Mouse (Mus musculus) heart, embryonic 12.5 days (tissue): Measurements from ENCODE around the gene Cyp4a32. TPM values are rescaled to one million over a fixed set of nuclear protein-coding genes. Genes with fewer than 3 reads are reported as not detected.
"Not testable (repeated sequence)": the region's sequence is repeated elsewhere in the genome, so short reads cannot be mapped to it uniquely, and the experiment has no call there.

Source experiments
- ATAC-seq: fragments of 200-750 bp; cut with Nextera tagmentation; 2 replicates; pipeline ENCODE4 v1.8.0; 2017; ENCODE audit warnings: moderate TSS enrichment, moderate library complexity; ENCODE audit not compliant: insufficient number of reproducible peaks, low FRiP score
- H3K27ac ChIP-seq: fragments of 300-500 bp; sonication (generic); 2 replicates; pipeline ENCODE4 v1.5.1; 2016; ENCODE audit warnings: mild to moderate bottlenecking, moderate library complexity; ENCODE audit not compliant: poor library complexity, severe bottlenecking
- H3K27me3 ChIP-seq: fragments of 300-500 bp; sonication (generic); replicated peaks from 2 replicates; pipeline ENCODE4 v1.6.1; 2016; ENCODE audit warnings: mild to moderate bottlenecking, moderate library complexity
- H3K36me3 ChIP-seq: fragments of 300-500 bp; sonication (generic); 2 replicates; pipeline ENCODE4 v1.6.1; 2016; ENCODE audit warnings: mild to moderate bottlenecking, moderate library complexity
- H3K4me1 ChIP-seq: fragments of 300-500 bp; sonication (generic); replicated peaks from 2 replicates; pipeline ENCODE4 v1.6.1; 2016; ENCODE audit warnings: mild to moderate bottlenecking
- H3K4me2 ChIP-seq: fragments of 300-500 bp; sonication (generic); 2 replicates; pipeline ENCODE4 v1.6.1; 2016; ENCODE audit warnings: mild to moderate bottlenecking, moderate library complexity
- H3K4me3 ChIP-seq: fragments of 300-500 bp; sonication (generic); 2 replicates; pipeline ENCODE4 v1.5.1; 2016; ENCODE audit warnings: mild to moderate bottlenecking
- H3K9ac ChIP-seq: fragments of 300-500 bp; sonication (generic); 2 replicates; pipeline ENCODE4 v1.6.1; 2016; ENCODE audit warnings: mild to moderate bottlenecking, moderate library complexity
- H3K9me3 ChIP-seq: fragments of 300-500 bp; sonication (generic); replicated peaks from 2 replicates; pipeline ENCODE4 v1.6.1; 2016; ENCODE audit warnings: mild to moderate bottlenecking, moderate library complexity
- WGBS: fragments of 180-500 bp; shearing (Covaris S2); methylation state at CpG from one replicate; pipeline ENCODE4 v1.1.7; 2016; 5-methylcytosine and 5-hydroxymethylcytosine counted together
- polyA plus RNA-seq: library from polyadenylated mRNA; unstranded; fragments of >200 nt; fragmentation: Nextera tagmentation; extraction: Ambion mirVana; gene quantifications from 2 replicates; pipeline ENCODE4 v1.2.1, GENCODE M21; 2016

Cyp4a32 gene
- polyA plus RNA-seq, 1 experiment from 2014 or later = not detected

DNA sequence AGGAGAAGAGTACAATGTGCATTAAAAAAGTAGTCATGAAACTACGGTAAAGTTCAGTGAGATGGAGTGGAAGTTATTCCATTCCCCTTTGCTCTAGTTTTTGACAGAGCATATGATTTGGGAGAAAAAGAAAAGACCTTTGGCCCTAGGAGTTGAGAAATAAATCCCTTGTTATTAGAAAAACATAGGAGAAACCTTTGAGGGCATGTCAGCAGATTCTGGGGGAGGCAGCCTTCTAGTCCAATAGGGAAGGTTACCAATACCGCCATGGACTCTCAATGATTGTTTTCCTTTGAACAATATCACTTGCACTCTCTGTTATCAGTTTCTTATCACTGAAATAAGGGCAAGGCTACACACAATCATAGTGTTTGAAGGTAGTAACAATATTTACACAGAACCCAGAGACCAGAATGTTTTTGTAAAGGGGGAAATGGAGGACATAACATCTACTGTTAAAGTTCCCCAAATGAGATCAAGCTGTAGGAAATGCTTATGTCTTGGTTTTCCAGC is 3.9 kb upstream of the Cyp4a32 start:
- 57% methylated on average over 2 of the region's 2 CpGs for WGBS
- H3K9ac ChIP-seq = no peak overlapping the region
- H3K4me1 ChIP-seq = no peaks in the 10 kb centered on the region
- H3K4me2 ChIP-seq = no peak overlapping the region
- 0 out of 2 replicates have a peak, but pooled peaks cover 3% of the 10 kb centered on the region for H3K27me3 ChIP-seq
- no peak overlapping the region for H3K4me3 ChIP-seq
- H3K36me3 ChIP-seq = no peaks in the 10 kb centered on the region
- no peak for ATAC-seq
- H3K27ac ChIP-seq = no peak overlapping the region
- no peaks in the 10 kb centered on the region for H3K9me3 ChIP-seq

DNA sequence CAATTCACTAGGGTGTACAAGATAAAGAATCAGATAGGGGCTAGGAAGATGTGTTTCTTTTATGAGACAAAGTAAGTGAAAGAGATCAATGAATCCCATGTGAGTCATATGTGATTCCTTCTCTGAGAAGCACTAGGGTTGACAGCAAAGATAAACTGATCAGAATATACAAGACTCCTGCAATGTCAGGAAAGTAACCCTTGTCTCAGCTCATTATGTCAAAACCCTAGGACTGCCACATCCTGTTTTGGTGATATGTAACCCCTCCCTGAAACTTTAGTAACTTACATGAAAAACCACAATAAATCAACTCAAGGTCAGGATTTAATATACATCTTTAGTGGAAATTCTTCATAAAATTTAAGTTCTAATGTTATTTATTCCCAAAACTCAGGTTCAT is 13.2 kb downstream of the Cyp4a32 start:
- no peaks in the 10 kb centered on the region for H3K9me3 ChIP-seq
- H3K4me1 ChIP-seq = no peaks in the 10 kb centered on the region
- H3K27ac ChIP-seq = no peak overlapping the region
- H3K9ac ChIP-seq = no peak overlapping the region
- no peak for ATAC-seq
- H3K27me3 ChIP-seq = no peaks in the 10 kb centered on the region
- no peak overlapping the region for H3K4me2 ChIP-seq
- H3K36me3 ChIP-seq = no peaks in the 10 kb centered on the region
- H3K4me3 ChIP-seq = no peak overlapping the region

DNA sequence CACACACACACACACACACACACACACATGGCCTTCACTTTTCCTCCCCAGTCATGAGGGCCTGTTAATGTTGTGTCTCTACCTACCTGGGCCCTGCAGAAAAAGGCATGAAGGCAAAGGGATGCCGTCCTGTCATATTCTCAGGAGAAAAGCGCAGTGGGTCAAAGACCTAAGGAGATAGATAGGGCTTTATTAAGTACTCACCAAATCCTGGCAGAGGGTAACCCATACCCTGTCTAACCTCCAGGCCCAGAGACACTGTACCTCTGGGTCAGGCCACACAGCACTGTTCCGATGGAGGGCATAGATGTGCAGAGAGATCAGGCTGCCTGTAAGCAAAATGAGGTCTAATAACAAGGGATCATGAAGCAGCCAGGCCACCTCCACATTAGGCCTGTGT is 24.8 kb downstream of the Cyp4a32 start:
- ATAC-seq, H3K27me3 ChIP-seq, H3K9ac ChIP-seq, H3K4me3 ChIP-seq, H3K4me2 ChIP-seq, H3K9me3 ChIP-seq, H3K4me1 ChIP-seq, H3K27ac ChIP-seq, H3K36me3 ChIP-seq: not testable (repeated sequence)
- WGBS = 80% methylated on average over 3 of the region's 3 CpGs

DNA sequence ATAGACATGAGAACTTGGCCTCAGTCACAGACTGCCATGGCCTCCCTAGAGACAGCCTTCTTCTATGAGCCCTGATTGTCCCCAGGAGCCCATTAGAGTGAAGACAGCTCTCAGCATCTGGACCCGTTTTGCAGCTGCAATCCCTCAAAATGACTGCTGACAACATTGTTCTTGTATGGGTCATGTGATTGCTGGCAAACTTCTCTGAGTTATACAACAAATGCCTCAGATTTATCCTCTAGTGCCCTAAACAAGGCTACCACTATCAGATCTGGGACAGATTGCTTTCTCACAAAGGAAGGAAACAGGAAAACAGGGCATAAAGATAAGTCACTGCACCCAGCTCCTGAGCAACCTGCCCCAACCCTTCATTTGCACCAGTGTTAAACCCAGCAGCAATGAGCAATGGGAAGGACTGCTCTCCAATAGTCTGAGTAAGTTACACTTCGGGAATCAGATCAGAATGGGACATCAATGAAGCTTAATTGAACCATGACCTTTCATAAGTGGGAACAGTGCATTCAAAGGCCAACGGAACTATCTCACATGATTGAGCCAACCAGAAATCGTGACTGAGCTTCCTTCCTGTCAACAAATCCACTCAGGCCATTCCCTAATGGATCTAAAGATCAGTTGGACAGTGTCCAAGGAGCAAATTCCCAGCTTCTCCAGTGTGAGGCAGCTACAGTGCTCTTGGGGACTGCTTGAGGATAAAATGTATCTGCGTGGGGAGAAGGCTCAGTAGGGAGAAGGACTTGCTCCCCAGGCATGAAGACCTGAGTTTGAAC is 42.4 kb downstream of the Cyp4a32 start:
- H3K9me3 ChIP-seq = no peaks in the 10 kb centered on the region
- no peaks in the 10 kb centered on the region for H3K36me3 ChIP-seq
- no peak overlapping the region for H3K27ac ChIP-seq
- no peak overlapping the region for H3K9ac ChIP-seq
- peak; percentile 51; the same call in 1 of the 2 replicates for ATAC-seq
- H3K27me3 ChIP-seq = no peaks in the 10 kb centered on the region
- no peak overlapping the region for H3K4me3 ChIP-seq
- H3K4me2 ChIP-seq = no peak overlapping the region
- 25% methylated on average over 5 of the region's 5 CpGs for whole genome bisulfite sequencing
- peaks cover 10% of the 10 kb centered on the region; the same call in 1 of the 2 replicates for H3K4me1 ChIP-seq

DNA sequence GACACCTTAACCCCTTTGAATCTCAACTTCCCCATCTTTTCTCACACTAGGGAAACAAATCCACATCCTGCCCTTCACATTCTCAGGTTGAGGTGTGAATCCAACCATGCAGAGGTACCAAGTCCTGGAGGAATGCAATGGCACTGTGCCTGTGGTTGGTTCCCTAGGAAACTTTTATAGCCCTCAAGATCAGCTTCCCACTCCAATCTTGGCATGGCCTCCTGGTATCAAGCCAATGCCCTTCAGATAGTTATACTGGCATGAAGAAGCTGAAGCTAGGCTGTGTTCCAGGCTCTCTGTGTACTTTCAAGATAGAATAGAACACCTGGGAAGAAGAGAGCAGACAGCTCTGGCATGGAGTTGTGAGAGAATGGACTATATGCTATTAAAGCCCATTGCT is 44.6 kb downstream of the Cyp4a32 start:
- H3K9me3 ChIP-seq = no peaks in the 10 kb centered on the region
- ATAC-seq = no peak
- H3K4me1 ChIP-seq = peaks cover 10% of the 10 kb centered on the region; the same call in 1 of the 2 replicates
- no peak overlapping the region for H3K9ac ChIP-seq
- H3K27me3 ChIP-seq = no peaks in the 10 kb centered on the region
- H3K4me3 ChIP-seq = no peak overlapping the region
- no peak overlapping the region for H3K4me2 ChIP-seq
- no peaks in the 10 kb centered on the region for H3K36me3 ChIP-seq
- H3K27ac ChIP-seq = no peak overlapping the region

DNA sequence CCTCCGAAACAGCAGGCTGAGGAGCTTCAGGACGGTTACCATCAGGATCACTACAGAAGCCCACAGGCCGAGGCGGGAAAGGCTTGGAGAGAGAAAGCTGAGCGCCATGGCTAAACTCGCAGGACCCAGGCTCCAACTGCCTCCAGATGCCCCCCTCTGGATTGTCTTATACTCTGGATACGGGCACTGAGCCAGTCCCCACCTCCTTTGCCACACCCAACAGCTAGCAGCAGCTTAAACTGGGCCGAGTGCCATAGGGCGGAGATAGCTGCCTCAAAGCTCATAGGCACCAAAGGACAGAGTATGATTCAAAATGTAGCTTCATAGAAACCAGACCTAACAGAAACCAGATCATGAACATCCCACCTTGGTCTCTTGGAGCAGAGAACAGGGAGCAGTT is 46.8 kb downstream of the Cyp4a32 start, which contains the start of gene Cyp4b1:
TSS of gene Cyp4b1 (minus strand) at position 144 of the 400 bp plus-strand sequence.
- H3K4me1 ChIP-seq = peaks cover 10% of the 10 kb centered on the region; the same call in 1 of the 2 replicates
- no peak within 1 kb of the TSS for H3K4me3 ChIP-seq
- no peak within 1 kb of the TSS for H3K9ac ChIP-seq
- H3K9me3 ChIP-seq = no peaks in the 10 kb centered on the region
- no peaks in the 10 kb centered on the region for H3K36me3 ChIP-seq
- H3K4me2 ChIP-seq = no peak within 1 kb of the TSS
- no peak for ATAC-seq
- H3K27ac ChIP-seq = no peak within 1 kb of the TSS
- WGBS = 72% methylated on average over 9 of the region's 9 CpGs
- H3K27me3 ChIP-seq = no peaks in the 10 kb centered on the region

DNA sequence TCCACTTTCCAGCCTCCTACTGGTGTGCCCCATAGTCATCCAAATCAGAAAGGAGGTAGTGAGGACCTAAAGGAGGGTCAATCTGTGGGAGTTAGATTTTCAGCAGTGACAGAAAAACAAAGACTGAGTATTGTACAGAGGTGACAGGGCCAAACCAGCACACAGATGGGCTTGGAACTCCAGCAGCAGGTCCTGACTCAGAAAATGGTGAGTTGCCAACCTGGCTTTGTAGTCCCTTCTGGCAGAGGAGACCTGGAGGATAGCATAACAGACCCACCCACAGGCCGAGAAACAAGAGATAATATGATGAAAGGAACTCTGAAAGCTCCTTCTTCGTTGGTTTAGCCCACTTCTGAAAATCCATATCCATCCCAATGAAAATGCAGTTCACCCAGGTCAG is 48.0 kb downstream of the Cyp4a32 start:
- H3K9ac ChIP-seq = no peak overlapping the region
- no peaks in the 10 kb centered on the region for H3K4me1 ChIP-seq
- no peak overlapping the region for H3K27ac ChIP-seq
- no peak overlapping the region for H3K4me3 ChIP-seq
- WGBS = 57% methylated on average over 2 of the region's 2 CpGs
- H3K4me2 ChIP-seq = no peak overlapping the region
- H3K9me3 ChIP-seq = no peaks in the 10 kb centered on the region
- no peak for ATAC-seq
- no peaks in the 10 kb centered on the region for H3K36me3 ChIP-seq
- H3K27me3 ChIP-seq = no peaks in the 10 kb centered on the region

DNA sequence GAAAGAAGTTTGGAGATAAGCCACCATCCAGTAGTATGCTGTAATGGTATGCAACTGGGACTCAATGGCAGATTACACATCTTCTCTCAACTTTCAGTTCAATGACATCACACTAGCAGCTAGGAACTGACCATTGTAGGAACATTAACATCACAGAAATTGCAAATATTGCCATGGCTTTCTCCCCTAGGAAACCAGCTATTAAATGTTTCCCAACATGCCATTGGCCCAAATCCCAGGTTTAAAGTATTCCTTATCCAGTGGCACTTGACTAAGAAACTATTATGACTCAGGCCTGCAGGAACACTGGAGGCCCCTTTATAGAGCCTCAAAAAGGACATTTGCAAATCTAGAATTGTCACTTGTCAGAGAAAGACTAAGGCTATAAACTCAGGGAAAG is 48.6 kb downstream of the Cyp4a32 start:
- Histone ChIP-seq H3K27me3 (no peaks in the 10 kb centered on the region), H3K4me3 (no peak overlapping the region), H3K27ac (no peak overlapping the region), H3K9me3 (no peaks in the 10 kb centered on the region), H3K36me3 (no peaks in the 10 kb centered on the region), H3K4me1 (no peaks in the 10 kb centered on the region), H3K4me2 (no peak overlapping the region), H3K9ac (no peak overlapping the region)
- ATAC-seq = no peak

DNA sequence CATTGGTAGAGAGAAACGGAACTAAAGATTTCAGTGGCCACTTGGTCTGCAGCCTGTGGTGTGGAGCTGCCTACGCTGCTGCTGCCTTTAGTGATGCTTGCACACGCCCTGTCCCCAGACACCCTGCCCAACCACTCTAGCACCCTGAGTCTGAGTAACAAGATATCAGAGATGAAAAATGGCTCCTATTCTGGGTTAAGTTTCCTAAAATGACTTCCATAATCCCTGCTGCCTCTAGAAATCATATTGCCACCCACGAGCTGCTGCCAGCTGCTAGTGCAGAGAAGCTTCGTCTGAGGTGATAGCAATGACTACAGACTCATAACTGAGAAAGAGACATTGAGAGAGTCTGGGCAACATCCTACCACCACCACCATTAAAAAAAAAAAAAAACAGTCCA is 50.1 kb downstream of the Cyp4a32 start:
- 80% methylated on average over 5 of the region's 5 CpGs for WGBS
- Histone ChIP-seq H3K4me1 (no peaks in the 10 kb centered on the region), H3K4me3 (no peak overlapping the region), H3K36me3 (no peaks in the 10 kb centered on the region), H3K9ac (no peak overlapping the region), H3K9me3 (no peaks in the 10 kb centered on the region), H3K27ac (no peak overlapping the region), H3K4me2 (no peak overlapping the region), H3K27me3 (no peaks in the 10 kb centered on the region)
- no peak for ATAC-seq

DNA sequence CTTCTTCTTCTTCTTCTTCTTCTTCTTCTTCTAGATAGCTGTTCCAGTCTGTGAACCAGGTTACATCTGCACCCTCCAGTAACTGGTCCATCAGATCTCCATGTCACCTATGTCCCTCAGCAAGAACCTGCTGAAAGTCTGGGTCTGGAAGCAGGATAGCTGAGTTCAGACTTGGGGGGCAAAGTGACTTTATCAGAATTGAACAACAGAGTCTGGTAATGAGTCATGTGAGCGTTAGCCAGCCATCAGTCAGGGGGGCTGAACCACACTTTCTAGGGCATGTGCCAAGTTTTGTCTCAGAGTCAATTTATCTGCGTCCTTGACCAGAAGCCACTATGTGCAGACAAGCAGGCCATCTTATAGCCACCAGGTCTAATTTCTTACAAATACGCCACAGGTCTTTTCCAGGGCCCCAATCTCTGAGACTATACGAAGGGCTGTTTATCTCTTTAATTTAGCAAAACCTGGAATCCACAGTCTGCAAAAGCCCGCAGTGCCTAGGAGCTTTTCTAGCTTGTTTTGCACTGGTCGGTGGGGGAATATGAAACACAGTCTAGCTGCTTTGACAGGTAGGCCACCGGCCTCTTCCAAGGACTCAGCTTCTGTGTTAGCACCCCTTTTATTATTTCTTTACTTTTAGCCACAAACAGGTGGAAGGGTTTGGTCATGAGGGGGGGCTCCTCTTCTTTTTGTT is 55.2 kb downstream of the Cyp4a32 start:
- H3K36me3 ChIP-seq, H3K9ac ChIP-seq, H3K27me3 ChIP-seq, H3K27ac ChIP-seq, H3K4me2 ChIP-seq, H3K4me1 ChIP-seq, H3K9me3 ChIP-seq, ATAC-seq, H3K4me3 ChIP-seq: not testable (repeated sequence)
- WGBS = 67% methylated on average over 7 of the region's 7 CpGs

DNA sequence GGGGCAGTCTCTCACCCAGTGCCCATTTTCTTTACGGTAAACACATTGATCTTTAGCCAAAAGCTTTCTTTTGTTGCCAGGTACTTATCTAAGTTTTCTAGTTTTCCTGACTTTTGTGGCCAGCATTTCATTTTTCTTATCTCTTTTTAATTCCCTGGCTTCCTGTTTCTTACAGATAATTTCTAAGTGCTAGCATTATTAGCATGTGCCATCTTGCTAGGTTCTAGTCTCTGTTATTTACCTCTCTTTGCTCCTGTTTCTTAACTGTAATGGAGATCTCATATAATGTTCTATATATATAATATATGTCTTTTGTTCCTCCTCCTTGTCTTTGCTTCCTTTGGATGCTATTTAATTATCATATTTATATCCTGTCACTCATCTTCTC is 55.8 kb downstream of the Cyp4a32 start:
- ATAC-seq, H3K9me3 ChIP-seq, H3K36me3 ChIP-seq, H3K4me1 ChIP-seq, H3K27ac ChIP-seq, H3K9ac ChIP-seq, H3K4me3 ChIP-seq, H3K27me3 ChIP-seq: not testable (repeated sequence)
- 68% methylated on average over 1 of the region's 1 CpGs for WGBS
- H3K4me2 ChIP-seq = 0 out of 2 replicates have a peak overlapping the region, but pooled peaks have one; percentile 97
